Mouse (Mus musculus) small intestine, adult 2 months (tissue): ENCODE data around the gene Ccnk. TPM values are rescaled to one million over a fixed set of nuclear protein-coding genes. Genes with fewer than 3 reads are reported as not detected.

Experiments used
- H3K27ac ChIP-seq: fragments of 200-500 bp; 2 replicates; pipeline ENCODE4 v1.5.1; 2012; ENCODE audit warnings: low read depth, low read length, control low read depth, inconsistent platforms; ENCODE audit not compliant: insufficient read depth
- H3K27me3 ChIP-seq: fragments of 200-500 bp; 2 replicates; pipeline ENCODE4 v1.6.1; 2012; ENCODE audit warnings: mild to moderate bottlenecking, moderate library complexity, low read length, inconsistent platforms; ENCODE audit not compliant: control insufficient read depth, insufficient read depth
- H3K36me3 ChIP-seq: fragments of 200-500 bp; 2 replicates; pipeline ENCODE4 v1.6.1; 2012; ENCODE audit warnings: mild to moderate bottlenecking, low read length, control low read depth, inconsistent platforms; ENCODE audit not compliant: control insufficient read depth, insufficient read depth
- H3K4me1 ChIP-seq: fragments of 200-500 bp; 2 replicates; pipeline ENCODE4 v1.6.1; 2012; ENCODE audit warnings: low read length, inconsistent platforms, mixed read lengths; ENCODE audit not compliant: control insufficient read depth, insufficient read depth, insufficient read length
- H3K4me3 ChIP-seq: fragments of 200-500 bp; 2 replicates; pipeline ENCODE4 v1.5.1; 2012; ENCODE audit warnings: low read depth, mild to moderate bottlenecking, control low read depth, inconsistent platforms, low read length, moderate library complexity
- CTCF ChIP-seq: fragments of 200-500 bp; IDR thresholded peaks from 2 replicates; pipeline ENCODE4 v1.5.1; 2012; ENCODE audit warnings: low read depth, mild to moderate bottlenecking, control low read depth, inconsistent platforms, low read length, moderate library complexity, mixed read lengths; ENCODE audit not compliant: insufficient replicate concordance, insufficient read length; ENCODE audit errors: extremely low read depth
- POLR2A ChIP-seq: fragments of 200-500 bp; IDR thresholded peaks from 2 replicates; pipeline ENCODE4 v1.6.1; 2012; ENCODE audit warnings: low read depth, mild to moderate bottlenecking, control low read depth, inconsistent platforms, low read length, moderate library complexity
- WGBS: fragments of 180-500 bp; shearing (Covaris S2); methylation state at CpG from one replicate; pipeline ENCODE4 v1.1.7; 2018; 5-methylcytosine and 5-hydroxymethylcytosine counted together
- polyA plus RNA-seq: library from polyadenylated mRNA; depleted of rRNA; stranded (reverse); fragments of >200 nt; gene quantifications from 2 replicates; pipeline ENCODE4 v1.2.3, GENCODE M21; 2012

Gene Ccnk
- polyA plus RNA-seq, 1 experiment, result 11.4 TPM

GRCm38 (mm10) chr12:108216611-108217370, 37.4 kb downstream of the Ccnk start:
- H3K4me3 ChIP-seq, result no peak overlapping the region
- H3K27me3 ChIP-seq, result no peaks in the 10 kb centered on the region
- peaks cover 4% of the 10 kb centered on the region; the same call in 1 of the 2 replicates for H3K36me3 ChIP-seq
- H3K4me1 ChIP-seq, result no peaks in the 10 kb centered on the region; the same call in 1 of the 2 replicates
- TF ChIP-seq POLR2A (no peak), CTCF (no peak)
- H3K27ac ChIP-seq, result no peak overlapping the region
- 92% methylated on average over 11 of the region's 11 CpGs for WGBS

- Histone ChIP-seq H3K27me3 (no peaks in the 10 kb centered on the region), H3K36me3 (peaks cover 4% of the 10 kb centered on the region; the same call in 1 of the 2 replicates), H3K4me1 (no peaks in the 10 kb centered on the region; the same call in 1 of the 2 replicates), H3K4me3 (no peak overlapping the region), H3K27ac (no peak overlapping the region)
- 52% methylated on average over 5 of the region's 5 CpGs for WGBS
- TF ChIP-seq CTCF, result peak; percentile 72; the same call in 1 of the 2 replicates
- TF ChIP-seq POLR2A, result no peak
Observed at GRCm38 (mm10) chr12:108217572-108217971, 38.2 kb downstream of the Ccnk start.

- no peak overlapping the region for H3K27ac ChIP-seq
- WGBS, result 78% methylated on average over 15 of the region's 15 CpGs
Observed at GRCm38 (mm10) chr12:108219163-108219562, 39.8 kb downstream of the Ccnk start.

GRCm38 (mm10) chr12:108219825-108220616, 40.6 kb downstream of the Ccnk start:
- no peak overlapping the region for H3K27ac ChIP-seq
- no peaks in the 10 kb centered on the region for H3K27me3 ChIP-seq

More at GRCm38 (mm10) chr12:108219163-108219562, 39.8 kb downstream of the Ccnk start:
- Histone ChIP-seq H3K36me3 (peaks cover 4% of the 10 kb centered on the region; the same call in 1 of the 2 replicates), H3K4me1 (no peaks in the 10 kb centered on the region; the same call in 1 of the 2 replicates), H3K4me3 (no peak overlapping the region), H3K27me3 (no peaks in the 10 kb centered on the region)
- TF ChIP-seq POLR2A (no peak), CTCF (no peak)

GRCm38 (mm10) chr12:108220621-108221020, 41.2 kb downstream of the Ccnk start:
- no peaks in the 10 kb centered on the region for H3K27me3 ChIP-seq
- TF ChIP-seq CTCF (no peak), POLR2A (no peak)
- H3K36me3 ChIP-seq, result peaks cover 4% of the 10 kb centered on the region; the same call in 1 of the 2 replicates
- H3K27ac ChIP-seq, result no peak overlapping the region
- no peaks in the 10 kb centered on the region; the same call in 1 of the 2 replicates for H3K4me1 ChIP-seq
- H3K4me3 ChIP-seq, result no peak overlapping the region
- 83% methylated on average over 12 of the region's 12 CpGs for WGBS

More at GRCm38 (mm10) chr12:108219825-108220616, 40.6 kb downstream of the Ccnk start:
- TF ChIP-seq POLR2A, result no peak
- no peak for TF ChIP-seq CTCF
- WGBS, result 80% methylated on average over 21 of the region's 21 CpGs
- no peak overlapping the region for H3K4me3 ChIP-seq
- H3K4me1 ChIP-seq, result no peaks in the 10 kb centered on the region; the same call in 1 of the 2 replicates
- H3K36me3 ChIP-seq, result peaks cover 4% of the 10 kb centered on the region; the same call in 1 of the 2 replicates

- TF ChIP-seq POLR2A, result no peak
- TF ChIP-seq CTCF, result no peak
- H3K27ac ChIP-seq, result no peak overlapping the region
- WGBS, result 75% methylated on average over 10 of the region's 10 CpGs
Observed at GRCm38 (mm10) chr12:108221206-108221605, 41.8 kb downstream of the Ccnk start.

GRCm38 (mm10) chr12:108221712-108222111, 42.3 kb downstream of the Ccnk start:
- H3K36me3 ChIP-seq, result peaks cover 4% of the 10 kb centered on the region; the same call in 1 of the 2 replicates
- 91% methylated on average over 7 of the region's 7 CpGs for WGBS
- no peak overlapping the region for H3K27ac ChIP-seq

More at GRCm38 (mm10) chr12:108221206-108221605, 41.8 kb downstream of the Ccnk start:
- no peaks in the 10 kb centered on the region for H3K27me3 ChIP-seq
- no peaks in the 10 kb centered on the region; the same call in 1 of the 2 replicates for H3K4me1 ChIP-seq
- no peak overlapping the region for H3K4me3 ChIP-seq
- H3K36me3 ChIP-seq, result peaks cover 4% of the 10 kb centered on the region; the same call in 1 of the 2 replicates

More at GRCm38 (mm10) chr12:108221712-108222111, 42.3 kb downstream of the Ccnk start:
- TF ChIP-seq CTCF (no peak), POLR2A (no peak)
- no peaks in the 10 kb centered on the region for H3K27me3 ChIP-seq
- no peak overlapping the region for H3K4me3 ChIP-seq
- no peaks in the 10 kb centered on the region; the same call in 1 of the 2 replicates for H3K4me1 ChIP-seq
